Mouse (Mus musculus) WW6 (cell line): ENCODE data around the gene Flt3l.
"Not testable (repeated sequence)": the region's sequence is repeated elsewhere in the genome, so short reads cannot be mapped to it uniquely, and the experiment has no call there.

ENCODE experiments used
- DNase-seq: peaks from one replicate; pipeline ENCODE4 v3.0.0-alpha.2; 2013; ENCODE audit warnings: low read depth, low spot score

Gene Flt3l

DNA sequence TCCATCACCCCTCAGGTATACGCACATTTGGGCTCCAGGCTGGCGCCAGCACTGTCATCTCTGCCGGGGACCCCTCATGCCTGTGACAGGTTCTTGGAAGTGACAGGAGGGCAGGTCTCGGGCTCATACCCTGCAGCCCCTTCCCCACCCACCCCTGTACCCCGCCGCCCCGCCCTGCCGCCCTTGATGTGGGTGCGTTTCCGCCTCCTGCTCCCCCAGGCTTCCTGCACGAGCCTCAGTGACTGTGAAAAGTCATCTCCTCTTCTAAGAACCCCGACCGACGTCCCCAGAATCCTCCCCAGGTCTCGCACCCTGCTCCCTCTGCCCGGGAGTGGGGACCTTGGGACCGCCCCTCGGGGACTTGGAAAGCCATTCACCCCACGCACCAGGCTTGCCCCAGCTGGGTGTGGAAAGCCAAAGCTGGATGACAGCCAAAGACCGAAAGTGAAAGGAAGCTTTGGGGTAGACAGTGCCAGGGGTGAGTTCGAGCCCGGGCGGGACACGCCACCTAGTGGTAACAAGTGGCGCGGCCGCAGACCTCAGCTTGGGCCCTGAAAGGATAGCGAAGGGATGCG is at the start of gene Flt3l, which contains the start of gene Gm45713:
Gene Flt3l (minus strand): TSS at position 440 of the 575 bp plus-strand sequence.
Gene Gm45713 (minus strand): TSS at position 239 of the 575 bp plus-strand sequence.
- no peak for DNase-seq

DNA sequence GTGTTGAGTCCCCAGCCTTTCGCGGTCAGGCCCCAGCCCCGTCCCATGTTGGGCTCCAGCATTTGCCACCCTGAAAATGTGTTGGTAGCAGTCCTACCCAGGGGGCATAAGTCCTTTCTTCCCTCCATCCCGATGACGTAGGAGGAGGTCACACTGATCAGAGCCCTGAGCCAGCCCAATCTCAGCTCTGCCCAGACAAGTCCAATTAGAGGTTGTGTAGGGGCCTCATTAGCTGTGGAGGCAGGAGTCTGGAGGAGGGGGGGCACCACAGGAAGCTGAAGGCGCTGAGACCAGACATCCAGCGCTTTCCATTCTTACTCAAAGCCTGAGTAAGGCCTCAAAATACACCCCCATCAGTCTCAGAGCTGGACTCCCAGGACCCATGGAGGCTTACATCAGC is 49.7 kb upstream of the Flt3l start:
- no peak for DNase-seq

DNA sequence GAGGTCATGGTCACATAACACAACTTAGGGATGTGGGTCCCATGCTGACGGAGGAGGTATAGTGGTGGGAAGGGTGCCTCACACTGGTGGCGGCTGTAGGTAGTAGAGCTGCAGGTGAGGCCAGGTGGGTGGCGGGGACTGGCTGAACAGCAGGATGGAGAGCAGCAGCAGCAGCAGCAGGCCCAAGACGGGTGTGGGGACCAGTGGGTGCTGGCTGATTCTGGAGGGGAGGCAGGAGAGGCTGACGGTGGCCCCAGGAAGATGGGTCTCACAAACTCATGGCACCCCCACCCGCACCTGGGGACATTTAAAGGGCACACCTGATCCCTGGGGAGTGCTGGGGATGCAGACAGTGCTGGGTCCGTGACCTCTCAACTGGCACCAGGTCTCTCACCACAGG is 47.4 kb upstream of the Flt3l start:
- no peak for DNase-seq

DNA sequence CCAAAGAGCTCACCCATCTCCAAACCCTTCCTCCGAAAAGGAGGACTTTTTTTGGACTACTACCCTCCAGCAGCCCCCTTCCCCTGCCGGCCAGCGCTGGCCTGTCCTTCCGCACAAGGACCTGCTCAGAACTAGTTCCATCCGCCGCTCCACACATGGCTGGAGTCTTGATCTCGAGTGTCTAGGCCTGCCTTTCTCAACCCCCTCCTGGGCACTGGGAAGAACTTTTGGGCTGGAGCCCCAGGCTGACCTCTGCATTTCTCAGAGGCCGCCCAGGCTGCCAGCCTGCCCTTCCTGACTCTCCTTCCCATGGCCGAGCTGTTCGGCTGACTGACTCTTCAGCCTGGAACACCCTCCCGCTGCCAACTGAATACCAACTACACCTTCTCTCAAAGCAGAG is 46.4 kb upstream of the Flt3l start:
- no peak for DNase-seq

DNA sequence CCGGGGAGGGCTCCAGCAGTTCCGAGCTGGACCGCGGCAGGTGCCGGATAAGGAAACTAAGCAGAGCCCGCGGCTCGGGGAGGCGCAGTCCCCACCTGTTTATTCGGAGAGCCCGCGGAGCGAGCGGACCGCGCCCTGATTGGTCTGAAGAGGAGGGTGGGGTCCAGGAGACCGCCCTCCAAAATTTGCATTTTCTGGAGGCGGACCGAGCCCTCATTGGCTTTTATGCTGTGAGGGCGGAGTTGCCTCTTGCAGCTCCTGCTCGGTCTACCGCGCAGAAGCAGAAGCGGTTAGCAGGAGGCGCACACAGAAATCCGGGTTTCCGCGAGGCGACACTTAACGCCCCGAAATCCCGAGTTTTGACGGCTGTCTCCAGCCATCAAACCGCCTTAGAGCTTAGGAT is 46.0 kb upstream of the Flt3l start:
- peak; percentile 86 for DNase-seq

DNA sequence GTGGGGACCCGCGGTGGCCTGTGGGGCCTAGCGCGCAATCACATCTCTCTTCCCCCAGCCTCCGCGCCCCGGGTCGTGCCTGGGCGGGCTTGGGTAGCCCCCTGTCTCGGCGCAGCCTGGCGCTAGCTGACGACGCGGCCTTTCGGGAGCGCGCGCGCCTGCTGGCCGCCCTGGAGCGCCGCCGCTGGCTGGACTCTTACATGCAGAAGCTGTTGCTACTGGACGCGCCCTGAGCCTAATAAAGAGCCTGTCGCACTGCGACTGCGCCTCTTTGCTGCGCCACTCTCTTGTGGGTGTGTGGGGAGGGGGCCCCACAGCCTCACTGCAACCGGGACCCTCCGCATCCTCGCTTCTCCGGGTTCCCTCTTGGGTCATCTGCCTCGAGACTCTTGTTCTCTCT is 45.3 kb upstream of the Flt3l start:
- DNase-seq: no peak

DNA sequence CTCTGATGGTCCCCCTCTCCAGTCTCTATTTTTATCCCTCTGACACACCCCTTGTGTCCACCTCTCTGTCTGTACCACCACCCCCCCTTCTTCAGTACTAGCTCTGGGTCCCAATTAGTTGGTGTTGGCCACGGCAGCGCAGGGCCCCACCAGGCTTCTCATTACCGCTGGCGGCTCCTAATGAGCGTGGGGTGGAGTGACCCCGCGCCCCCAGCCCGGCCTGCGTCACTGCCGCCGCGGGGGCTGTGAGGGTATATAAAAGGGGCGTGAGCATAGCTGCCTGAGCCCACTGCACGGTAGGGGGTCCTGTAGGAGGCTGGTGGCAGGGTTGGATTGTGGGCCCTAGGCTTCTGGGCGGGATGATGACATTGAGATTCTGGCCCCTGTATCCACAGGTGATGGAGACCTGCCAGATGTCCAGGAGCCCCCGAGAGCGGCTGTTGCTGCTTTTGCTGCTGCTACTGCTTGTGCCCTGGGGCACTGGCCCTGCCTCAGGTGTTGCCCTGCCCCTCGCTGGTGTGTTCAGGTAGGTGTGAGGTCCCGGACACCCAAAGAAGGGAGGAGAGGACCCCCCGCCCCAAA is 44.8 kb upstream of the Flt3l start, which contains the start of gene Pth2:
Gene Pth2 (plus strand): TSS at position 100 of the 582 bp plus-strand sequence.
- DNase-seq: no peak

DNA sequence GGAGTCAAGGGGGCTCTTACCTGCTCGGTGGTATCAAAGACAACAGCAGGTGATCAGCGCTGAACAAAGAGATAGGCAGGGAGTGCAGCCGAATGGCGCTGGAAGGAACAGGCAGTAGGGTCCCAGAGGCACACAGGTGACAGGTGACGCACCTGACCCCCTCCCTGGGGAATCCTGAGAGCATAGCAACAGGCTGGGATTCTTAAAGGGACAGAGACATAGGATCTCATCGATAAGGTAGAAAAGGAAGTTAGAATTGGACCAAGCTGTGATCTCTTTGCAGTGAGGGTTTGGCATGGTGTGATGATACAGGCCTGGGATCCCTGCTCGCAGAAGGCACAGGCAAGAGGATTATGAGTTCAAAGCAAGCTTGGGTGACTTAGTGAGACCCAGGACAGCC is 43.2 kb upstream of the Flt3l start, which contains the start of gene Gfy:
Gene Gfy (minus strand): TSS at position 101 of the 400 bp plus-strand sequence.
- DNase-seq: no peak

DNA sequence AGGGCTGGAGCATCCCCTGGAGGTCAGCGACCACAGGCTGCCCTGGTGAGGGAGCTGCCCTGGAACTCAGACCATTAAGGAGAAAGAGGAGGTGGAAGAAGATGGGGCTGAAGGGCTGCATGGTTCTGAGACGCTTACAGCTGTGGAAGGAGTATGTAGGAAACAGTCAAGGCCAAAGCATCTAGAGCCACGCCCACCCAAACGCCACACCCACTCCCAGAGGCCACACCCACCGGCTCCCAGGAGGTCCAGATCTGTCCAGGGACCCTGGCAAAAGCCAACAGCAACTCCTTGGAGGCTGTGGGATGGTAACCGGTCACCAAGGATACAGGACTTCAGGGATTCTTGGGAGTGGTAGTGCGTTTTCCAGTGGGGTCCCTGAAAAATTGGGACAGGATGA is 42.3 kb upstream of the Flt3l start:
- no peak for DNase-seq

DNA sequence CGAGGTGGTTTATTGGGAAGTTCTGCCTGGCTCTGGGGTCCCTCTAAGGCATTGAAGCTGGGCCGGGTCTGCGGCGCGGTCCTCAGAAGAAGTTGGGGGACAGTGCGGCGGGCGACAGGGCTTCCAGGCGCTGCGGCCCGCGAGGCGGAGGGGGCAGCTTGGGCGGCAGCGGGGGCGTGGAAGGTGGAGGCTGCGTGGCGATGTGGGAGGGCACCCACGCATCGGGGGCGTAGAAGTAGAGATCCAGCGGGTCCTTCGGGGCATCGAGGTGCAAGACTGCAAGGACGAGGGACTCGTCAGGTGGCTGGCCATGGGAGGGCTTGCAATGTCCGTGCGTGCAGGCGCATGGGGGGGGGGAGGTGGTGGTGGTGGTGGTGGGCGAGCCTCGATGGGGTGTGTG is 40.1 kb upstream of the Flt3l start:
- no peak for DNase-seq

DNA sequence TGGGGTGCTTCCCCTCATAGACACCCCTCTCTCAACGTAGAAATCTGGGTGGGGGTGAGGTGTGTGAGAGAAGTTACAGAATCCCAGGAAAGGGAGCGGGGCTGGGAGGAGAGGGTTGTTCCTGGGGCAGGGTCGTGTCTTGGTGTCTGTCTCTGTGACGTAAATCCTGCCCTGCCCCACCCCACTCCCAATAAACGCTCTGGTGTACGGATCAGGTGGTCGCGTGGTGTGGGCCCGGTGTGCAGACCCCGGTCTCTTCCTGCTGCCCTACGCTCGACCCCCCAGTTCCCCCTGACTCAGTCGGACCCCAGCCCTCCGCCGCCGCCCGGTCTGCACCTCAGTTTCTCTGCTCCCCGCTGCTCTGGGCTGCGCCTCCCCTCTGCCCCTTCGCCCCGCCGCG is 39.7 kb upstream of the Flt3l start:
- no peak for DNase-seq

DNA sequence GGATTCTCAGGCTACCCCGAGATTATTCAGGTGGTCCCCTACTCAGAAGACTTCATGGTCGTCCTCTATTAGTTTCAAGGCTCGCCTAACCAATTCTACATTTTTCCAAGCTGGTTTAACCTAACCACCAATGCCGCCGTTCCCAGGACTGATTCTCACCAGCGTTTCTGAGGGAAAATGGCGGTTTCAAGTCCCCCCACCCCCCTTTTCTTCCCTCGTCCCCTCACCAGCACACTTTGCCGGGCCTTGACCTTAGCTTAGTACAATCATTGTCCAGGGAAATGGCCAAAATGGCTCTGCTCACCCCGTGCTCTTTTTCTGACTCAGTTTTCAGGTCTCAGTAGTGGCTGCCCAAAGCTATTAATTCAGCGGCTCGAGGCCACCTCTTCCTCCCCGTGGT is 39.2 kb upstream of the Flt3l start:
- DNase-seq: no peak

DNA sequence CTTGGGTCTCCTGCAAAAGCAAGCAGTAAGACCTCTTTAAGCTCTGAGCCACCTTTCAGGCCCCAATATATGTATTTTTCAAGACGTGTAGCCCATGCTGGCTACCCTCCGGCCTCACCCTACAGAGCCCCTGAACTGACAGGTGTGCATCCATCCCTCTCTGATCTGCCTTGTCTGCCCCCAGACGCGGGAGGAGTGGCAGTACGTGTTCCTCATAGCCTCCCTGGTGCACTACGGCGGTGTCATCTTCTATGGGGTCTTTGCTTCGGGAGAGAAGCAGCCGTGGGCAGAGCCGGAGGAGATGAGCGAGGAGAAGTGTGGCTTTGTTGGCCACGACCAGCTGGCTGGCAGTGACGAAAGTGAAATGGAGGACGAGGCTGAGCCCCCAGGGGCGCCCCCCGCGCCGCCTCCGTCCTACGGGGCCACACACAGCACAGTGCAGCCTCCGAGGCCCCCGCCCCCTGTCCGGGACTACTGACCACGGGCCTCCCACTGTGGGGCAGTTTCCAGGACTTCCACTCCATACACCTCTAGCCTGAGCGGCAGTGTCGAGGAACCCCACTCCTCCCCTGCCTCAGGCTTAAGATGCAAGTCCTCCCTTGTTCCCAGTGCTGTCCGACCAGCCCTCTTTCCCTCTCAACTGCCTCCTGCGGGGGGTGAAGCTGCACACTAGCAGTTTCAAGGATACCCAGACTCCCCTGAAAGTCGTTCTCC is 38.5 kb upstream of the Flt3l start:
- DNase-seq: no peak

DNA sequence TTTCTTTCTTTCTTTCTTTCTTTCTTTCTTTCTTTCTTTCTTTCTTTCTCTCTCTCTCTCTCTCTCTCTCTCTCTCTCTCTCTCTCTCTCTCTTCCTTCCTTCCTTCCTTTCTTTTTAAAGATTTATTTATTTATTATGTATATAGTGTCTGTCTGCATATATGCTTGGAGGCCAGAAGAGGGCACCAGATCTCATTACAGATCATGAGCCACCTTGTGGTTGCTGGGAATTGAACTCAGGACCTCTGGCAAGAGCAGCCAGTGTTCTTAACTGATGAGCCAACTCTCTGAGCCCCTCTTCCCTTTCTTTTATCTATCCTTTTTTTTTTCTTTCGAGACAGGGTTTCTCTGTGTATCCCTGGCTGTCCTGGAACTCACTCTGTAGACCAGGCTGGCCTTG is 37.5 kb upstream of the Flt3l start:
- not testable (repeated sequence) for DNase-seq

DNA sequence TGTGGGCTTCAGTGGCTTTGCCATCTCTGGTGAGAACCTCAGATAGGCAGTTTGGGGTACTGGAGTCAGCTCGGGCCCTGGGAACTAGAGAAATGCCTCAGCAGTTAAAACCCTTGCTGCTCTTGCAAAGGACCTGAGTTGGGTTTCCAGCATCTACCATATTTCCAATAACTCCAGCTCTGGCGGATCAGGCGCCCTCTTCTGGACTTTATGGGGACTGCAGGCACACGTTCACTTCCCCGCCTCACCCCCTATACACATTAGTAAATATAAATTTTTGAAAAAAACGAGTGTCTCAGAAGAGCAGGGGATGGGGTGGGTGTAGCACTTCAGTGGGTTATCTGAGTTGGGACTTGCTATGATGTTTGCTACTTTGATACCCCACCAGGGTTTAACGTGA is 36.7 kb upstream of the Flt3l start:
- no peak for DNase-seq

DNA sequence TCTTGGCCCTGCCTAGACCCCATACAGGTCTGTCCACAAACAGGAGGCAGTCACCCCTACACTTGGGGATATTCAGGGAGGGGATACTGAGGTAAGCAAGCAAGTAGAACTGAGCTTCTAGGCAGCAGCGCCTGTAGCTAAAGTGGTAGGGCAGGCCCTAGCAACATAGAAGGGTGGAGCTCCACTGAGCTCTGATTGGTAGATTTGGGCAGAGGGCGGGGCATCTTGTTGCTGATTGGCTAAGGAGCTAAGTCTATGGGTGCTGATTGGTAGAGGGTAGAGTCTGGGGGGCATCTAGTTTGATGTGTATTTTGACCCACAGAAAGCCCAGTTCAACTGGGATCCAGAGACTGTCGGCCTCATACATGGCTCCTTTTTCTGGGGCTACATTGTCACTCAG is 33.3 kb upstream of the Flt3l start:
- DNase-seq: no peak

DNA sequence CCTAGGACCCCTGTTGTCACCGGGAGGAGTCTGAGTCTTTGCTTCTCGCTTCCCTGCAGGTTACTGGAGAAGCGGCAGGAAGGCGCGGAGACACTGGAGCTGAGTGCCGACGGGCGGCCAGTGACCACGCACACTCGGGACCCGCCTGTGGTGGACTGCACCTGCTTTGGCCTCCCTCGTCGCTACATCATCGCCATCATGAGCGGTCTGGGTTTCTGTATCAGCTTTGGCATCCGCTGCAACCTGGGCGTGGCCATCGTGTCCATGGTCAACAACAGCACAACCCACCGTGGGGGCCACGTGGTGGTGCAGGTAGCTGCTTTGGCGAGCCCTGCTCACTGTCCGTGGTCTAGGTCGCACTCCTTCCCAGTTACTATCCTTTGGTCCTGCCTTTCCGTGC is 32.4 kb upstream of the Flt3l start:
- DNase-seq: no peak

DNA sequence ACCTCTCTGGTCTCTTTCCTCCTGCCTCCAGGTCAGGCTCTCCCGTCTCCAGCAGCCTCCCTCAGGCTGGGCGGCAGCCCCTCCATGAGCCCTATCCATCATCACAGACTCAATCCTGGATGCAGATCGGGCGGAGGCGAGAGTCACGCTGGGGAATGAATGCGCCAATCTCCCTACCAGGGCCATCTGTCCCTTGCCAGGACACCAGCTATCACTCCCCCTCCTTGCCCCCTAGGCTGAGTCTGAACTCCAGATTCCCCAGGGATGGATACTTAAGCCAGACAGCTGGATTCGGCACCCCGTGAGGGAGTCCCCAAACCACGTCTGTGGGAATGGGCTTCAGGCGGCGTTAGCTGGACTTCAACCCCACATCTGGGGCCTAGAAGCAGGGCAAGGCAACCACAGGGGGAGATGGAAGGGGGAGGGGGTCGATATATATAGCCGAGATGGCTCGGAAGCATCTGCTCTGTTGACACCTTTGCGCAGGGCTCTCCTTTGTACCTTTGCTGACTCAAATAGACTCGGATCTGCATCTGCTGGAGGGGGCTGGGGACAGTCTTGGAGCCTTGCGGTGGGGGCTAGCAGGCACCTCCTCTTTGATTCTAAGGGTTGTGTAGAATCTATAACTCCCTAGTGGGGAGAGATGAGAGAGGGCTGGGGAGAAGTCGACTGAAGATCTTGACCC is 31.7 kb upstream of the Flt3l start:
- DNase-seq: no peak

DNA sequence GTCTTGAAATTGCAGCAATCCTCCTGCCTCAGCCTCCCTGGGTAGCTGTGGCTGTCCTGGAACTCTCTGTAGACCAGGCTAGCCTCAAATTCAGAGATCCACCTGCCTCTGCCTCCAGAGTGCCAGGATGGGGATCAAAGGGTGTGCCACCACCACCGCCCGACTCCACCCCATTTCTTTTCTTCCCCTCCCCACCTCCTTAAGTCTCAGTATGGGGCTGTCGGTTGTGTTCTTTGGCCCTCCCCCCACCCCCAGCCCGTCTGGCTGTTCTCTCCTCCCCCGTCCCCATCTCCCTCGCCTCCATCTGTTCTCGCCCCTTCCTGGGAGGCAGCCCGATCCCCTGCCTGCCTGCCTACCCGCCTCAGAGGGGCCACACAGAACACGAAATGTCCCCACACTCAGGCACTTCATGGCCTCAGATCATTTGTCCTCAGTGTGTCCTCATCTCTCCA is 30.7 kb upstream of the Flt3l start:
- DNase-seq: no peak

DNA sequence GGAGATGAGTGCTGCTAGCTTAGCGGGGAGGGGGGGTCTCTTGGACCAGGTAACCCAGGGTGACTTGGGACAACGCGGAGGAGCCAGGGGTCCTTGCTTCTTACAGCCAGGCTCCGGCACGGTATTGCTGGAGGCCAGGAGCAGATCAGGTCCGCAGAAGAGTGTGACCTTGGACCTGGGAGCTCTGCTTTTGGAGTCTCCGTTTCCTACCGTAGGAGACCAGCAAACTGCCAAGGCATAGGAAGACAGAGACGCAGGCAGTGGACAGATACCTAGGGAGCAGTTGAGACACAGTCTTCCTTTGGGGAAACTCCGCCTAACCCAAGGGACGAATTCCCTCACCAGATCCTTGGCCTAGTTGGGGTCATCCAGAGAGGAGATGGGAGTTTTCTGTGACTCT is 29.5 kb upstream of the Flt3l start:
- no peak for DNase-seq

DNA sequence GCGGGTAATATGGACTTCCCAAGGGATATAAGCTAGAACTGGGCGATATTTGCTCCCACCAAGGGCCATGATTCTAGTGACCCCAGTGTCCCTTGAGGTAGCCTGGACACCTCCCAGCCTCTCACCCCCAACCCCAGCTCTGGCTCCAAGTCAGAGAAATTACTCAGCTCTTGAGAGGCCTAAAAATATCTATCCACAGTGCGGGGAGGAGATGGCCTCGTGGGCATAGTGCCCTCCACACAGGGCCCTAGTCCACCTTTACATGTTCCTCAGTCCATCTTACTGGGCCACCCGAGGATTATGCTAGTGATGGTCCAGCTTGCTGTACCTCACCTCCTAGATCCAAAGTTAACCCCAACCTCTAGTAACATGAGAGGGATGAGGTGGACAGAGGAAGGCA is 28.6 kb upstream of the Flt3l start:
- no peak for DNase-seq

DNA sequence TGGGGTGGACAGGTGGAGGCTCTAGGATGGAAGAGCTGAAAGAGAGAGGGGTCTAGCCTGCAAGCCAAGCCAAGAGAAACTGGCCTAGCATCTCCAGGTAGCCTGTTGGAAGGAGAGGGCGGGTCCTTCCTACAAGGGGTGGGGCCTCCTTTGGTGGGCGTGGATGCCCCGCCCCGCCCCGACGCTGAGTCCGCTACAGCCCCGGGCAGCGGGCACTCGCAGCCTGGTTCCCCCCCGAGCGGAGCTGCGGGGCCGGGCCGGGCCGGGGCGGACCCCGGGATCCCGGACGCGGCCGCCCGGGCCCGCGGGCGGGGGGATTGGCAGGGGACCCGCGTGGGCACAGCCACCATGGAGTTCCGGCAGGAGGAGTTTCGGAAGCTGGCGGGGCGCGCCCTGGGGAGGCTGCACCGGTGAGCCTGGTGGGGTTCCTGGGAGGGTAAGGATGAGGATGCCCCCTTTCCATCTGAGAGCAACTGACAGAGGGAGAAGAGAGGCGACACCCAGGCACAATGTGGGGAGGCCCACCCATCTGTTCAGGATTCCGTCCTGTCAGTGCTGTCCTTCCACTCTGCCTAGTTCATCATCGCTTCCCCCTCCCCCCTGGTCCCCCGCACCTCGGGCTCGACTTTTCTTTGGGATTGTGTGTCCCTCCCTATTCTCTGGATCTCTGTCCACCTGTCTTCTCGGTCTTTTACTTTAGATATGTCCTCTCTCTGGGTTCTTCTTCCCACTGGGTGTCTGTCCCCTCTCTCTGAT is 27.7 kb upstream of the Flt3l start, which contains the start of gene Slc17a7:
Gene Slc17a7 (plus strand): TSS at position 215 of the 756 bp plus-strand sequence.
- DNase-seq: no peak
